Mouse (Mus musculus) neural tube, embryonic 14.5 days (tissue): Measurements from ENCODE around the gene Ndrg3. TPM values are rescaled to one million over a fixed set of nuclear protein-coding genes. Genes with fewer than 3 reads are reported as not detected.
"Not testable (repeated sequence)": the region's sequence is repeated elsewhere in the genome, so short reads cannot be mapped to it uniquely, and the experiment has no call there.

Experiments used
- ATAC-seq: fragments of 200-750 bp; cut with Nextera tagmentation; 2 replicates; pipeline ENCODE4 v1.8.0; 2017; ENCODE audit warnings: low read depth, mild to moderate bottlenecking, moderate TSS enrichment, moderate library complexity
- H3K27ac ChIP-seq: fragments of 300-500 bp; sonication (generic); 2 replicates; pipeline ENCODE4 v1.5.1; 2014; ENCODE audit warnings: low read depth, mild to moderate bottlenecking, control low read depth, low read length, moderate library complexity, mixed read lengths
- H3K27me3 ChIP-seq: fragments of 300-500 bp; sonication (generic); 2 replicates; pipeline ENCODE4 v1.6.1; 2014; ENCODE audit warnings: low read length; ENCODE audit not compliant: control insufficient read depth, insufficient read depth
- H3K36me3 ChIP-seq: fragments of 300-500 bp; sonication (generic); 2 replicates; pipeline ENCODE4 v1.6.1; 2014; ENCODE audit warnings: low read length, mixed read lengths; ENCODE audit not compliant: control insufficient read depth, insufficient read depth
- H3K4me1 ChIP-seq: fragments of 300-500 bp; sonication (generic); 2 replicates; pipeline ENCODE4 v1.6.1; 2014; ENCODE audit warnings: low read length; ENCODE audit not compliant: control insufficient read depth, insufficient read depth
- H3K4me2 ChIP-seq: fragments of 300-500 bp; sonication (generic); 2 replicates; pipeline ENCODE4 v1.6.1; 2014; ENCODE audit warnings: mild to moderate bottlenecking, low read depth, low read length, control low read depth
- H3K4me3 ChIP-seq: fragments of 300-500 bp; sonication (generic); 2 replicates; pipeline ENCODE4 v1.5.1; 2014; ENCODE audit warnings: low read depth, low read length, control low read depth, mixed read lengths
- H3K9ac ChIP-seq: fragments of 300-500 bp; sonication (generic); replicated peaks from 2 replicates; pipeline ENCODE4 v1.6.1; 2014; ENCODE audit warnings: low read depth, mild to moderate bottlenecking, control low read depth, low read length, mixed read lengths
- H3K9me3 ChIP-seq: fragments of 300-500 bp; sonication (generic); 2 replicates; pipeline ENCODE4 v1.6.1; 2016; ENCODE audit warnings: low read length; ENCODE audit not compliant: control insufficient read depth
- WGBS: fragments of 180-500 bp; shearing (Covaris S2); extraction: QIAGEN DNeasy Blood & Tissue Kit; methylation state at CpG from one replicate; pipeline ENCODE4 v1.1.7; 2014; 5-methylcytosine and 5-hydroxymethylcytosine counted together
- polyA plus RNA-seq: library from polyadenylated mRNA; unstranded; fragments of >200 nt; fragmentation: Nextera tagmentation; extraction: Ambion mirVana; gene quantifications from 2 replicates; pipeline ENCODE4 v1.2.1, GENCODE M21; 2014

Gene Ndrg3
- polyA plus RNA-seq, 1 experiment from 2014 or later: 158 TPM

- Histone ChIP-seq H3K4me3 (no peak overlapping the region), H3K27me3 (no peaks in the 10 kb centered on the region), H3K4me1 (no peaks in the 10 kb centered on the region), H3K36me3 (no peaks in the 10 kb centered on the region), H3K9ac (no peak overlapping the region), H3K27ac (no peak overlapping the region), H3K9me3 (no peaks in the 10 kb centered on the region), H3K4me2 (no peak overlapping the region)
- ATAC-seq: no peak
- 79% methylated on average over 5 of the region's 5 CpGs for WGBS
These were observed 68.8 kb downstream of the Ndrg3 start for GRCm38 (mm10) chr2:156923057-156923456.

GRCm38 (mm10) chr2:156919796-156920195, 72.1 kb downstream of the Ndrg3 start:
- H3K27ac ChIP-seq: no peak overlapping the region
- no peaks in the 10 kb centered on the region for H3K27me3 ChIP-seq
- H3K4me1 ChIP-seq: no peaks in the 10 kb centered on the region
- H3K36me3 ChIP-seq: no peaks in the 10 kb centered on the region
- H3K4me2 ChIP-seq: no peak overlapping the region
- WGBS: 59% methylated on average over 2 of the region's 2 CpGs
- no peak for ATAC-seq
- H3K9me3 ChIP-seq: no peaks in the 10 kb centered on the region
- no peak overlapping the region for H3K9ac ChIP-seq
- no peak overlapping the region for H3K4me3 ChIP-seq

- not testable (repeated sequence) for H3K27ac ChIP-seq, H3K27me3 ChIP-seq, H3K4me3 ChIP-seq, H3K36me3 ChIP-seq, H3K4me1 ChIP-seq, ATAC-seq, H3K9me3 ChIP-seq, H3K9ac ChIP-seq, H3K4me2 ChIP-seq
- WGBS: 92% methylated on average over 11 of the region's 11 CpGs
These were observed 72.7 kb downstream of the Ndrg3 start for GRCm38 (mm10) chr2:156919191-156919590.

- no peak for ATAC-seq
- no peak overlapping the region for H3K4me3 ChIP-seq
- H3K27ac ChIP-seq: no peak overlapping the region
- no peaks in the 10 kb centered on the region for H3K27me3 ChIP-seq
- H3K9me3 ChIP-seq: no peaks in the 10 kb centered on the region
- H3K4me2 ChIP-seq: no peak overlapping the region
- H3K4me1 ChIP-seq: no peaks in the 10 kb centered on the region
- H3K36me3 ChIP-seq: no peaks in the 10 kb centered on the region
- WGBS: 79% methylated on average over 4 of the region's 4 CpGs
- H3K9ac ChIP-seq: no peak overlapping the region
These were observed 73.3 kb downstream of the Ndrg3 start for GRCm38 (mm10) chr2:156918562-156918961.

- Histone ChIP-seq H3K4me2 (no peak overlapping the region), H3K9me3 (no peaks in the 10 kb centered on the region), H3K36me3 (no peaks in the 10 kb centered on the region), H3K9ac (no peak overlapping the region), H3K4me3 (no peak overlapping the region), H3K4me1 (no peaks in the 10 kb centered on the region), H3K27ac (no peak overlapping the region), H3K27me3 (no peaks in the 10 kb centered on the region)
- 85% methylated on average over 3 of the region's 3 CpGs for WGBS
- no peak for ATAC-seq
These were observed 75.3 kb downstream of the Ndrg3 start for GRCm38 (mm10) chr2:156916419-156917125.

- Histone ChIP-seq H3K4me3 (no peak overlapping the region), H3K9ac (no peak overlapping the region), H3K27ac (no peak overlapping the region), H3K9me3 (no peaks in the 10 kb centered on the region), H3K36me3 (no peaks in the 10 kb centered on the region), H3K27me3 (no peaks in the 10 kb centered on the region), H3K4me2 (no peak overlapping the region), H3K4me1 (no peaks in the 10 kb centered on the region)
- ATAC-seq: no peak
- 79% methylated on average over 3 of the region's 3 CpGs for WGBS
These were observed 76.3 kb downstream of the Ndrg3 start for GRCm38 (mm10) chr2:156915559-156915958.

GRCm38 (mm10) chr2:156913191-156913590, 78.7 kb downstream of the Ndrg3 start:
- WGBS: 59% methylated on average over 5 of the region's 5 CpGs
- no peaks in the 10 kb centered on the region for H3K27me3 ChIP-seq

GRCm38 (mm10) chr2:156905931-156906330, 85.9 kb downstream of the Ndrg3 start:
- not testable (repeated sequence) for H3K27ac ChIP-seq, H3K36me3 ChIP-seq, H3K4me2 ChIP-seq, H3K27me3 ChIP-seq, H3K9me3 ChIP-seq, H3K9ac ChIP-seq, ATAC-seq, H3K4me3 ChIP-seq, H3K4me1 ChIP-seq
- 36% methylated on average over 4 of the region's 4 CpGs for WGBS

More at GRCm38 (mm10) chr2:156913191-156913590, 78.7 kb downstream of the Ndrg3 start:
- H3K4me3 ChIP-seq: no peak overlapping the region
- no peak overlapping the region for H3K9ac ChIP-seq
- no peak overlapping the region for H3K4me2 ChIP-seq
- no peaks in the 10 kb centered on the region for H3K9me3 ChIP-seq
- ATAC-seq: no peak
- H3K27ac ChIP-seq: no peak overlapping the region
- no peaks in the 10 kb centered on the region for H3K36me3 ChIP-seq
- H3K4me1 ChIP-seq: no peaks in the 10 kb centered on the region

GRCm38 (mm10) chr2:156904976-156905717, 86.7 kb downstream of the Ndrg3 start:
- Histone ChIP-seq H3K9ac (no peak overlapping the region), H3K4me1 (no peaks in the 10 kb centered on the region), H3K9me3 (no peaks in the 10 kb centered on the region), H3K27ac (no peak overlapping the region), H3K36me3 (no peaks in the 10 kb centered on the region), H3K4me2 (no peak overlapping the region), H3K4me3 (no peak overlapping the region), H3K27me3 (no peaks in the 10 kb centered on the region)
- ATAC-seq: no peak
- 34% methylated on average over 6 of the region's 6 CpGs for WGBS
